Mouse (Mus musculus): ENCODE results near the gene Itih5. TPM values are rescaled to one million over a fixed set of nuclear protein-coding genes. Genes with fewer than 3 reads are reported as not detected.

Itih5 gene
- 1.5 and 1.7 TPM in 2 replicates for polyA plus RNA-seq (2012; rRNA removed; ENCODE audit: low replicate concordance)

GRCm38 (mm10) chr2:10153201-10154075, at the start of gene Itih5:
Gene Itih5 (plus strand): TSS chr2:10153571.

DNA sequence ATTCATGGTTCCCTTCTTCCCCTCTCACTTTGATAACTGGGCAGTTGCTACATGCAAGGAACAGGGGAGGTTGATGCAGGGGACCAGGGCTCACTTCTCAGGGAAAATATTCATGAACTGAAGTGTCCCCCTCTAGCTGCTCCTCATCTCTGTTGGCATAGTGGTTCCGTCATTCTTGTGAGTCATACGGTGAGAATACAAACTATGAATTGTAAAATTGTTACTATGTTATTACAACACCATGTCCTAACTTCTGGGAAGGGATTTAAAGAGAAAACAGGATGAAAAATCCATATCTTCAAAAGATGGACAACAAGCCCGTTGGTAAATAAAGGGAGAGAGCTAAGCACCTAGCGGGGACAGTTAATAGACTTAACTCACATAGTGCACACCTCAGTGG, 22.1 kb upstream of the Itih5 start, which contains the start of gene Itih2:
Gene Itih2 (minus strand): TSS at position 101 of the 400 bp plus-strand sequence.

Other genes starting within 250 kb of the Itih5 start
- 2.7 and 3.2 TPM in 2 replicates for gene Taf3, start 105.0 kb upstream of the Itih5 start, polyA plus RNA-seq (2012; rRNA removed; ENCODE audit: low replicate concordance)
- gene Atp5c1, start 73.1 kb upstream of the Itih5 start, polyA plus RNA-seq (2012; rRNA removed; ENCODE audit: low replicate concordance): 258 and 383 TPM in 2 replicates
- 0.55 and 0.78 TPM in 2 replicates for gene Kin, start 73.0 kb upstream of the Itih5 start, polyA plus RNA-seq (2012; rRNA removed; ENCODE audit: low replicate concordance)
- 1.5 TPM in 1 of 2 replicates, not detected in the other for gene Itih2, start 22.2 kb upstream of the Itih5 start, polyA plus RNA-seq (2012; rRNA removed; ENCODE audit: low replicate concordance)
- gene Sfmbt2, start 216.9 kb downstream of the Itih5 start, polyA plus RNA-seq (2012; rRNA removed; ENCODE audit: low replicate concordance): not detected in 2 replicates